Mouse (Mus musculus) heart, postnatal 0 days (tissue): Measurements from ENCODE around the gene Car5b.

ENCODE experiments used
- CTCF ChIP-seq: IDR thresholded peaks from 2 replicates; pipeline ENCODE4 v1.5.1; 2016; ENCODE audit warnings: antibody characterized with exemption, control low read depth, low read depth
- EP300 ChIP-seq: IDR thresholded peaks from 2 replicates; pipeline ENCODE4 v1.6.1; 2016; ENCODE audit warnings: antibody characterized with exemption, low read depth

DNA sequence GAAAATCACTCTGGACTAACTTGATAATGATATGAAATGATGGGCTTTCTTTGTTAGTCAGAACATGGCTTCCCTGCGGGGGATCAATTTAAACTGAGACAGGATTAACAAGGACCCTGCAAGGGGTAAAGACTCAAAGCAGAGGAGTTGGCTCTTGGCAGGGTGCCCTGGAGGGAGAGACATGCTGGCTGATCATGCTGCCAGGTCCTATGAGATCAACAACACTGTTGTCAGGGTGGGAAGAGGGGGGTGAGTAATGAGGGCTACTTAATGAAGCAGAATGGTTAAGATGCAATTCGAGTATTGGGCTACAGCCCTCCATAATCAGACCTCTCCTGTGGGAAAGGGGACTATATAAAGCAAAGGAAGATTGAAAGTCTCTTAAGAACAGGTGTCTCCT is 11.1 kb upstream of the Car5b start:
- TF ChIP-seq CTCF = no peak
- no peak for TF ChIP-seq EP300
